Mouse (Mus musculus) T-cell, adult 2 months (primary cell): Measurements from ENCODE around the gene Ube2q1.
A peak's percentile ranks its signal among the peaks of the same experiment; 100 is the strongest.
"Not testable (repeated sequence)": the region's sequence is repeated elsewhere in the genome, so short reads cannot be mapped to it uniquely, and the experiment has no call there.

Experiments used
- DNase-seq: peaks from one replicate; pipeline ENCODE4 v3.0.0; 2022; ENCODE audit warnings: low spot score

Gene Ube2q1

GRCm38 (mm10) chr3:89788680-89789352 lies 15.4 kb downstream of the Ube2q1 start:
- DNase-seq: no peak

GRCm38 (mm10) chr3:89794616-89795015 lies 21.2 kb downstream of the Ube2q1 start:
- no peak for DNase-seq

GRCm38 (mm10) chr3:89795746-89796145 lies 22.3 kb downstream of the Ube2q1 start:
- DNase-seq: no peak

- DNase-seq: no peak
Measured at GRCm38 (mm10) chr3:89796358-89796757, 22.9 kb downstream of the Ube2q1 start.

- DNase-seq: no peak
Measured at GRCm38 (mm10) chr3:89798518-89798917, 25.1 kb downstream of the Ube2q1 start.

- DNase-seq: no peak
Measured at GRCm38 (mm10) chr3:89799476-89799875, 26.1 kb downstream of the Ube2q1 start.

- DNase-seq: not testable (repeated sequence)
Measured at GRCm38 (mm10) chr3:89800078-89800477, 26.7 kb downstream of the Ube2q1 start.

- DNase-seq: no peak
Measured at GRCm38 (mm10) chr3:89800774-89801506, 27.5 kb downstream of the Ube2q1 start.

GRCm38 (mm10) chr3:89801507-89801847 lies 28.1 kb downstream of the Ube2q1 start:
- peak; percentile 57 for DNase-seq

- no peak for DNase-seq
Measured at GRCm38 (mm10) chr3:89802876-89803275, 29.5 kb downstream of the Ube2q1 start.

- no peak for DNase-seq
Measured at GRCm38 (mm10) chr3:89805179-89805578, 31.8 kb downstream of the Ube2q1 start.

GRCm38 (mm10) chr3:89806751-89807150 lies 33.3 kb downstream of the Ube2q1 start:
- peak; percentile 18 for DNase-seq

GRCm38 (mm10) chr3:89807171-89807570 lies 33.8 kb downstream of the Ube2q1 start:
- DNase-seq: no peak

GRCm38 (mm10) chr3:89807881-89808280 lies 34.5 kb downstream of the Ube2q1 start:
- DNase-seq: no peak

GRCm38 (mm10) chr3:89808638-89809037 lies 35.2 kb downstream of the Ube2q1 start:
- no peak for DNase-seq

- DNase-seq: peak; percentile 15
Measured at GRCm38 (mm10) chr3:89810841-89811240, 37.4 kb downstream of the Ube2q1 start.

GRCm38 (mm10) chr3:89812166-89812565 lies 38.8 kb downstream of the Ube2q1 start:
- DNase-seq: no peak

- no peak for DNase-seq
Measured at GRCm38 (mm10) chr3:89814051-89814450, 40.6 kb downstream of the Ube2q1 start.

GRCm38 (mm10) chr3:89817056-89817455 lies 43.6 kb downstream of the Ube2q1 start:
- DNase-seq: peak; percentile 52

GRCm38 (mm10) chr3:89818605-89819004 lies 45.2 kb downstream of the Ube2q1 start:
- DNase-seq: no peak

- peak; percentile 52 for DNase-seq
Measured at GRCm38 (mm10) chr3:89819897-89820296, 46.5 kb downstream of the Ube2q1 start.

- DNase-seq: no peak
Measured at GRCm38 (mm10) chr3:89820311-89821095, 47.1 kb downstream of the Ube2q1 start.

GRCm38 (mm10) chr3:89821096-89821513 lies 47.7 kb downstream of the Ube2q1 start:
- DNase-seq: peak; percentile 46
